Mouse (Mus musculus) liver, embryonic 14.5 days (tissue): Measurements from ENCODE around the gene Sema5a. TPM values are rescaled to one million over a fixed set of nuclear protein-coding genes. Genes with fewer than 3 reads are reported as not detected.

Experiments used
- ATAC-seq: fragments of 200-750 bp; cut with Nextera tagmentation; 2 replicates; pipeline ENCODE4 v1.8.0; 2017; ENCODE audit warnings: moderate number of reproducible peaks, mild to moderate bottlenecking, moderate library complexity; ENCODE audit not compliant: insufficient read depth
- DNase-seq, 3 experiments: peaks; one replicate each; pipeline ENCODE4 v3.0.0-alpha.2; 2012 to 2013; ENCODE audit warnings: low read depth in 3 of 3, low spot score in 3 of 3
- H3K27ac ChIP-seq: fragments of 300-500 bp; sonication (generic); 2 replicates; pipeline ENCODE4 v1.5.1; 2014; ENCODE audit warnings: moderate library complexity, mild to moderate bottlenecking, control low read depth, inconsistent platforms
- H3K27me3 ChIP-seq: fragments of 300-500 bp; sonication (generic); 2 replicates; pipeline ENCODE4 v1.6.1; 2014; ENCODE audit warnings: mild to moderate bottlenecking, low read length, moderate library complexity; ENCODE audit not compliant: control insufficient read depth, insufficient read depth
- H3K36me3 ChIP-seq: fragments of 300-500 bp; sonication (generic); replicated peaks from 2 replicates; pipeline ENCODE4 v1.6.1; 2014; ENCODE audit warnings: low read depth; ENCODE audit not compliant: control insufficient read depth, insufficient read depth
- H3K4me1 ChIP-seq, 2 experiments: fragments of 200-500 bp in 1 of 2; fragments of 300-500 bp in 1 of 2; sonication (generic) in 1 of 2; replicated peaks; 2 replicates each; pipeline ENCODE4 v1.6.1; 2012 to 2014; ENCODE audit warnings: antibody characterized with exemption in 1 of 2, inconsistent platforms in 1 of 2, low read length in 1 of 2; ENCODE audit not compliant: control insufficient read depth in 2 of 2, insufficient read depth in 2 of 2
- H3K4me2 ChIP-seq: fragments of 300-500 bp; sonication (generic); 2 replicates; pipeline ENCODE4 v1.6.1; 2014; ENCODE audit warnings: low read depth, mild to moderate bottlenecking, control low read depth, moderate library complexity
- H3K4me3 ChIP-seq, 2 experiments: fragments of 200-500 bp in 1 of 2; fragments of 300-500 bp in 1 of 2; sonication (generic) in 1 of 2; 2 replicates each; pipeline ENCODE4 v1.5.1; 2012 to 2014; ENCODE audit warnings: low read depth in 2 of 2, low read length in 2 of 2, mild to moderate bottlenecking in 2 of 2, control low read depth in 1 of 2, inconsistent platforms in 1 of 2, moderate library complexity in 1 of 2; ENCODE audit not compliant: insufficient read depth in 1 of 2
- H3K9ac ChIP-seq: fragments of 300-500 bp; sonication (generic); replicated peaks from 2 replicates; pipeline ENCODE4 v1.6.1; 2014; ENCODE audit warnings: mild to moderate bottlenecking, control low read depth, moderate library complexity
- H3K9me3 ChIP-seq: fragments of 300-500 bp; sonication (generic); 2 replicates; pipeline ENCODE4 v1.6.1; 2016; ENCODE audit warnings: low read length, mixed read lengths; ENCODE audit not compliant: control insufficient read depth
- CTCF ChIP-seq: IDR thresholded peaks from 2 replicates; pipeline ENCODE4 v1.5.1; 2016; ENCODE audit warnings: antibody characterized with exemption, low read depth, control low read depth
- EP300 ChIP-seq: IDR thresholded peaks from 2 replicates; pipeline ENCODE4 v1.6.1; 2016; ENCODE audit warnings: antibody characterized with exemption, low read depth
- WGBS: fragments of 180-500 bp; shearing (Covaris S2); extraction: QIAGEN DNeasy Blood & Tissue Kit; methylation state at CpG from one replicate; pipeline ENCODE4 v1.1.7; 2014; ENCODE audit not compliant: insufficient replicate concordance; 5-methylcytosine and 5-hydroxymethylcytosine counted together
- polyA plus RNA-seq, 2 experiments: library from polyadenylated mRNA; depleted of rRNA in 1 of 2; stranded (reverse) in 1 of 2; unstranded in 1 of 2; fragments of >200 nt; fragmentation: Nextera tagmentation in 1 of 2; extraction: Ambion mirVana in 1 of 2; gene quantifications; 2 replicates each; pipeline versions ENCODE4 v1.2.1 to v1.2.3; 2012 to 2014

The Sema5a gene
- polyA plus RNA-seq, 2 experiments = 0.29 to 0.35 TPM

DNA sequence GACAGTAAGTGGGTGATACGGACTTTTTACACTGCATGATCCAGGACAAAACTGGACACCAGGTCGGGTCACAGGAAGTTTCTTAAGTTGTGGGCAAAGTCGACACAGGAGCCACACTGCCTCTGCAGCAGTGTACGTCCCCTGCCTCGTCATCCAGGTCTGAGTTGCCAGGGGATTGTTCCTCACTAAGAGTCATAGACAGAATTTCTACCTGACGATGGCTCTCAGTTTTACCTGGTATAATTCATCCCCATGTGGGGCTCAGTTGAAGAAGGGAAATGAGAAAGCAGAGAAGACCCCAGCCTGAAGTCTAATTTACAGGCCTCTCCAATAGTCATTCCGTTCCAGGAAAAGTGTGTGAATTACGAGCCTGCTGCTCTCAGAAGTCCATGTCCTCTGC lies 66.2 kb downstream of the Sema5a start:
- Histone ChIP-seq H3K4me1 (no peaks in the 10 kb centered on the region), H3K27ac (no peak overlapping the region), H3K27me3 (no peaks in the 10 kb centered on the region), H3K36me3 (no peaks in the 10 kb centered on the region), H3K4me3 (no peak overlapping the region), H3K4me2 (no peak overlapping the region), H3K9me3 (no peaks in the 10 kb centered on the region), H3K9ac (no peak overlapping the region)
- TF ChIP-seq EP300 = no peak
- TF ChIP-seq CTCF = no peak
- no peak for ATAC-seq
- 47% methylated on average over 8 of the region's 8 CpGs for WGBS
- DNase-seq = no peak

DNA sequence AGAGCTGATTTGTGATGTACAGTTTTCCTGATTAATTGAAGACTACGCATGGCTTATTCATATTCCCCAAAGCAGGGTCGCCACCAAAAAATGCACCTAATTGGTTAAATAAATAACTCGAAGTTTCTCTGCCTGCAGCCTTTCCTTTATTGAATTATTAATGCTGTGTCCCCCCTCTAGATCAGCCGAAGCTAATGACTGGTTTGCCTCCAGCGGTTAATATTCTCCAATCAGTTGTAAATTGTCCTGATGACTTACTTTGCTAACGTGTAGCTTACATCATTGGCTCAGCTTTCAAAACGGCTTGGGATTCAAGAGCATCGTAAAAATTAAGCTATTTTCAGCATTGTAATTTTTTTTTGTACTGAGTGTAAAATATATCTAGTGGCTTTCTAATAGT lies 66.7 kb downstream of the Sema5a start:
- H3K4me1 ChIP-seq = no peaks in the 10 kb centered on the region
- no peaks in the 10 kb centered on the region for H3K27me3 ChIP-seq
- no peak overlapping the region for H3K4me3 ChIP-seq
- no peaks in the 10 kb centered on the region for H3K9me3 ChIP-seq
- no peaks in the 10 kb centered on the region for H3K36me3 ChIP-seq
- H3K9ac ChIP-seq = no peak overlapping the region
- DNase-seq (no peak), ATAC-seq (no peak)
- H3K27ac ChIP-seq = no peak overlapping the region
- H3K4me2 ChIP-seq = no peak overlapping the region
- WGBS = 67% methylated on average over 8 of the region's 8 CpGs
- TF ChIP-seq CTCF (no peak), EP300 (no peak)

DNA sequence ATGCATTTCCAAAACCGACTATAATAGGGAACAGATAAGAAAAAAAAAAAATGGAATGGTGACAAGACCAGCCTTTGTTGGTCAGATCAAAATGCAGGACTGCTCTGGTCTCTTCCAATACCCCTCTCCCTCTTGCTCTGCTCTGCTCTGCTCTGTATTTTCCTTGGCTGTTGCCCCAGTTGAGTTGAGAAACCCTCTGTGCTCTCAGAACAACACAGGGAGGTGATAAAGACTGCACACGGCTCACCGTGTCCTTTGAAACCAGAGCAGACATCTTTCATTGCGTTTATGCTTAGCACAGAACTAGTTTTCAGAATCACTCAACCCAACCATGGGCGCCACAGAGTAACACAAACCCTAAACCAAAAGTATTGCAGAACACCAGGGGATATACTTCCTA lies 72.5 kb downstream of the Sema5a start:
- Histone ChIP-seq H3K27me3 (no peaks in the 10 kb centered on the region), H3K36me3 (no peaks in the 10 kb centered on the region), H3K9ac (no peak overlapping the region), H3K9me3 (no peaks in the 10 kb centered on the region), H3K4me2 (no peak overlapping the region), H3K4me1 (no peaks in the 10 kb centered on the region), H3K4me3 (no peak overlapping the region), H3K27ac (no peak overlapping the region)
- no peak for TF ChIP-seq CTCF
- no peak for TF ChIP-seq EP300
- DNase-seq (no peak), ATAC-seq (no peak)
- WGBS = 52% methylated on average over 5 of the region's 5 CpGs

DNA sequence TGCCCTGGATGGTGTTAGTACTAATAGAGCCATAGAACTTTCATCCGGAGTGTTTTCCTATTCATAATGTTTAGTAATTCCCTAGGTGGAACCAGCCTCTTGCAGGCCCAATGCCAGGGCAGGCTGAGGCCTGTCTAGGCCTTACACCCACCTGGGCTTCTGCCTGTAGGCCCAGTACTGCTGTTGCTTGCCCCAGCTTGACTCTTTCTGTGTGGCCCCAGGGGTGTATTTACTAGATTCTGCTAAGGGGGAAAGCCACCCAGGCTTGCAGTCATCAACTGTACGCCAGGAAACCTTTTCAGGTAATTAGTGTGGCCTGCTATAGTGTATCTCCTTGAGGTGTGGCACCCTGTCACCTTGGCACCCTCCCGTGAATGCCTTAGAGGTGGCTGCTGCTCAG lies 76.1 kb downstream of the Sema5a start:
- Histone ChIP-seq H3K27me3 (no peaks in the 10 kb centered on the region), H3K9me3 (no peaks in the 10 kb centered on the region), H3K4me3 (no peak overlapping the region), H3K4me2 (no peak overlapping the region), H3K36me3 (no peaks in the 10 kb centered on the region), H3K9ac (no peak overlapping the region), H3K4me1 (no peaks in the 10 kb centered on the region), H3K27ac (no peak overlapping the region)
- no peak for DNase-seq
- no peak for TF ChIP-seq CTCF
- no peak for TF ChIP-seq EP300
- 58% methylated on average over 3 of the region's 3 CpGs for WGBS
- ATAC-seq = no peak

DNA sequence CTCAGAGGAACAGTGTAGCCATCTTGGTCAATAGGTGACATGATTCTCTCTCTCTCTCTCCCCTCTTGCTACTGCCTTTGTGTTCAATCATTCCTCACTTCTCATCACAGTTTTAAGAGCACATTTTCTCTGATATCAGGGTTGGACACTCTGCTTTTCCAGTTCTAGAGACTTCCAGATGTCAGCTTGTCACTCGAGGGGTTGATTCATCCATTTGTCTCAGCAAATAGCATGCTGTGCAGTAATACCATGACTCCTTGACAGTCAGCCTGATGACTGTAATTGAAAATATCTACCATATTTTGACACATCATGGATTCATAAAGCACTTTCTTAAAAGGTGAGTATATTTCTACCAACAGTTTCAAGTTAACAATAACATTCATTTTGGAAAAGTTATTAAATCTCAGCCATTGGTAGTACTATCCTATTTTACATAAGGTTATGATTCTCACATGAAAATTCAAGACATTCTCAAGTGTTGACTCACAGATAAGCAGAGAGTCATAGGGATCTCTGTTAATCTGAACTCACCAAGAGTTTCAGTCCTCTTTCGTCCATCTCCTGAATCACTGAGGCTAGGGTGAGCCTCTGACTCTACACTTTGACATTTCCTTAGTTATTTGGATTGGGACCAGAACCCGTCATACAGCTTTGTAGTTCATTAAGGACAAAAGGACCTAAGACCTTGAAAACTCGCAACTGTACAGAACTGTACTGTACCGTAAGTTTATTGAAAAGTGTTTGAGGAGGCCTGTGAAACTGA lies 78.0 kb downstream of the Sema5a start:
- WGBS = 61% methylated on average over 5 of the region's 5 CpGs
- Histone ChIP-seq H3K27me3 (no peaks in the 10 kb centered on the region), H3K36me3 (no peaks in the 10 kb centered on the region), H3K27ac (no peak overlapping the region), H3K4me1 (no peaks in the 10 kb centered on the region), H3K9ac (no peak overlapping the region), H3K4me3 (no peak overlapping the region), H3K4me2 (no peak overlapping the region), H3K9me3 (no peaks in the 10 kb centered on the region)
- TF ChIP-seq CTCF (no peak), EP300 (no peak)
- DNase-seq (no peak), ATAC-seq (no peak)
